Mouse (Mus musculus): ENCODE results near the gene Krtap19-4. TPM values are rescaled to one million over a fixed set of nuclear protein-coding genes. Genes with fewer than 3 reads are reported as not detected.

Krtap19-4 gene
- polyA plus RNA-seq (2012; rRNA removed) (not detected in 2 replicates), polyA plus RNA-seq (2014; fragmentation: Nextera tagmentation; extraction: Ambion mirVana) (not detected in 2 replicates)

DNA sequence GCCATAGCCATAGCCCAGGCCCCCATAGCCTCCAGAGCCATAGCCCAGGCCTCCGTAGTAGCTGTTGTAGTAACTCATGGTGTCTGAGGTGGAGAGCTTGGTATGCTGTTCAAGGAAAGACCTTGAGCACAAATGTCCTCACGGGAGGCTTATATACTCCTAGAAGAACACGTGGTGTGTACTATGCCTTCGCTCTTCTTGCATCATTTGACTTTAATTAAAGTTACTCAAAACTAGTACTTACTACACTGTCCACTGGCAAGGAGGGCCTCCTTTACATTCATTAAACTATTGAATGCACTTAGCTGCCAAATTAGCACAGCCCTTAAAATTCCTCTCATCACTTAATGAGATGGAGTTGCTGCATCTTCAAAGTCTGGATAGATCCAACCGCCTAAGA, at the start of gene Krtap19-4:
Gene Krtap19-4, minus strand, starts transcription at position 101 of the 400 bp plus-strand sequence.
- no peak within 1 kb of the TSS for H3K4me3 ChIP-seq (ENCODE audit: insufficient read depth in 1 of 2, low read depth in 2 of 2, low read length in 2 of 2)
- H3K36me3 ChIP-seq (replicated peaks; ENCODE audit: control insufficient read depth, insufficient read depth, low read depth): no peaks in the 10 kb centered on the region
- H3K9me3 ChIP-seq (ENCODE audit: control insufficient read depth, low read length): no peaks in the 10 kb centered on the region
- H3K27ac ChIP-seq: no peak within 1 kb of the TSS
- no peak within 1 kb of the TSS for H3K4me2 ChIP-seq (ENCODE audit: low read depth)
- no peak within 1 kb of the TSS for H3K9ac ChIP-seq (replicated peaks)
- 62% methylated on average over 5 of the region's 5 CpGs for WGBS (ENCODE audit: insufficient replicate concordance)
- no peak for DNase-seq (ENCODE audit: low read depth in 3 of 3, low spot score in 3 of 3)
- no peaks in the 10 kb centered on the region for H3K27me3 ChIP-seq (ENCODE audit: control insufficient read depth, insufficient read depth, low read length)
- TF ChIP-seq EP300 (IDR thresholded peaks at IDR 0.05; ENCODE audit: low read depth): no peak
- no peak for TF ChIP-seq CTCF (IDR thresholded peaks at IDR 0.05; ENCODE audit: low read depth)
- no peak for ATAC-seq (ENCODE audit: insufficient read depth)
- no peaks in the 10 kb centered on the region for H3K4me1 ChIP-seq (replicated peaks; ENCODE audit: control insufficient read depth in 2 of 2, insufficient read depth in 2 of 2, low read length in 1 of 2)

DNA sequence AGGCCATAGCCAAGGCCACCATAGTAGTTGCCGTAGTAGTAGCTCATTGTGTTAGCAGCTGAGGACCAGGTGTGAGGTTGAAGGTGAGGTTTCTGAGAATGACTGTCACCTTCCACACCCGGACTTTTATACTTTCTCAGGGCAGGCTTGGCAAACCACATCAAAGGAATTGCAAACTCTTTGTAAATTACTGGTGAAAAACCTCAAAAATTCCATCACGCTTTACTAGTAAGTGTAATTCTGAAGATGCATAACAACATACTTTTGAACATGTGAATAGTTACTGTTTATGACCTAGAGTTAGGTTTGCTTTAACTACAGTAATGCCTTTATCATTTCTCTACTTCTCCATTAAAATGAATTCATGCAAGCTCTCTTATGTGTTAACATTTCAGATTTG, 47.3 kb upstream of the Krtap19-4 start, which contains the start of gene Krtap19-9b:
Gene Krtap19-9b, minus strand, starts transcription at position 101 of the 400 bp plus-strand sequence.
- no peak within 1 kb of the TSS for H3K27ac ChIP-seq
- TF ChIP-seq EP300 (IDR thresholded peaks at IDR 0.05; ENCODE audit: low read depth): no peak
- TF ChIP-seq CTCF (IDR thresholded peaks at IDR 0.05; ENCODE audit: low read depth): no peak
- 73% methylated on average over 3 of the region's 3 CpGs for WGBS (ENCODE audit: insufficient replicate concordance)
- no peaks in the 10 kb centered on the region for H3K9me3 ChIP-seq (ENCODE audit: control insufficient read depth, low read length)
- no peak within 1 kb of the TSS for H3K9ac ChIP-seq (replicated peaks)
- DNase-seq (ENCODE audit: low read depth in 3 of 3, low spot score in 3 of 3) (no peak), ATAC-seq (ENCODE audit: insufficient read depth) (no peak)
- H3K4me3 ChIP-seq (ENCODE audit: insufficient read depth in 1 of 2, low read depth in 2 of 2, low read length in 2 of 2): no peak within 1 kb of the TSS
- H3K4me2 ChIP-seq (ENCODE audit: low read depth): no peak within 1 kb of the TSS
- no peaks in the 10 kb centered on the region for H3K36me3 ChIP-seq (replicated peaks; ENCODE audit: control insufficient read depth, insufficient read depth, low read depth)
- no peaks in the 10 kb centered on the region for H3K27me3 ChIP-seq (ENCODE audit: control insufficient read depth, insufficient read depth, low read length)
- no peaks in the 10 kb centered on the region for H3K4me1 ChIP-seq (replicated peaks; ENCODE audit: control insufficient read depth in 2 of 2, insufficient read depth in 2 of 2, low read length in 1 of 2)

DNA sequence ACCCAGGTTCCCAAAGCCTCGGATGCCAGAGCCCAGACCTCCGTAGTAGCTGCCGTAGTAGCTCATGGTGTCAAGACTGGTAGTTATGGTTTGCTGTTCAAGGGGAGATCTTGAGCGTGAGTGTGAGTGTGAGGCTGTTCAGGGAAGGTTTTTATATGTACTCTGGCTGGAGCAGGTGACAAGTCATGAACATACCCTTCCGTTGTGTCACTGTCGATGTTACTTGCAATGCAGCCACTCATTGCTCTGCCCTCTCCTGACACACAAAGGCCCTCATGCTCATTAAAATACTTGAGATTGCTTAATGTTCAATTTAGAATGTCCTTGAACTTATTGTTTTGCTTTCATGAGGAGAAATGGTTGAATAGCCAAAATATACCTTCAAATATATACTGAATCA, 11.5 kb upstream of the Krtap19-4 start, which contains the start of gene Krtap19-5:
Gene Krtap19-5, minus strand, starts transcription at position 101 of the 400 bp plus-strand sequence.
- ATAC-seq (ENCODE audit: insufficient read depth) (no peak), DNase-seq (ENCODE audit: low read depth in 3 of 3, low spot score in 3 of 3) (no peak)
- Histone ChIP-seq H3K4me2 (ENCODE audit: low read depth) (no peak within 1 kb of the TSS), H3K9ac (replicated peaks) (no peak within 1 kb of the TSS), H3K27ac (no peak within 1 kb of the TSS), H3K27me3 (ENCODE audit: control insufficient read depth, insufficient read depth, low read length) (no peaks in the 10 kb centered on the region), H3K36me3 (replicated peaks; ENCODE audit: control insufficient read depth, insufficient read depth, low read depth) (no peaks in the 10 kb centered on the region), H3K9me3 (ENCODE audit: control insufficient read depth, low read length) (no peaks in the 10 kb centered on the region), H3K4me3 (ENCODE audit: insufficient read depth in 1 of 2, low read depth in 2 of 2, low read length in 2 of 2) (no peak within 1 kb of the TSS), H3K4me1 (replicated peaks; ENCODE audit: control insufficient read depth in 2 of 2, insufficient read depth in 2 of 2, low read length in 1 of 2) (no peaks in the 10 kb centered on the region)
- TF ChIP-seq CTCF (IDR thresholded peaks at IDR 0.05; ENCODE audit: low read depth) (no peak), EP300 (IDR thresholded peaks at IDR 0.05; ENCODE audit: low read depth) (no peak)
- 66% methylated on average over 6 of the region's 6 CpGs for WGBS (ENCODE audit: insufficient replicate concordance)

DNA sequence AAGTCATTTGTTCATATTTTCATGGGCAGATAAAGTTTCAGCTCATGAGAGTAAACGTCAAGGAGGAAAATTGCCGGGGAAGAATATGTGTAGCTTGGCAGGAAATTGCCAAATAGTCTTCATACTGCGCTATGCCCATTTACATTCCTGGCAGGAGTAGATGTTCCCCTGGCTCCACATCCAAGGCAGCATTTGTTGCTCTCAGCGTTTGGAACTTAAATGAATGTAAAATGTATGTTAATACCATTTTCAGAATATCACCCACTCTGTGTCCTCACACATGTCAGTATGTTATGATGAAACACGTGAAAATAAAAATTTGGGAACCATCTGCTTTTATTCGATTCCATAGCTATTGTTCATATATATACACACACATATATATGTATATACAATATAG, 2.0 kb upstream of the Krtap19-4 start:
- no peak for ATAC-seq (ENCODE audit: insufficient read depth)
- Histone ChIP-seq H3K27me3 (ENCODE audit: control insufficient read depth, insufficient read depth, low read length) (no peaks in the 10 kb centered on the region), H3K36me3 (replicated peaks; ENCODE audit: control insufficient read depth, insufficient read depth, low read depth) (no peaks in the 10 kb centered on the region), H3K27ac (no peak overlapping the region), H3K4me1 (replicated peaks; ENCODE audit: control insufficient read depth in 2 of 2, insufficient read depth in 2 of 2, low read length in 1 of 2) (no peaks in the 10 kb centered on the region), H3K4me3 (ENCODE audit: insufficient read depth in 1 of 2, low read depth in 2 of 2, low read length in 2 of 2) (no peak overlapping the region), H3K4me2 (ENCODE audit: low read depth) (no peak overlapping the region), H3K9me3 (ENCODE audit: control insufficient read depth, low read length) (no peaks in the 10 kb centered on the region), H3K9ac (replicated peaks) (no peak overlapping the region)
- WGBS (ENCODE audit: insufficient replicate concordance): 61% methylated on average over 6 of the region's 6 CpGs
- TF ChIP-seq CTCF (IDR thresholded peaks at IDR 0.05; ENCODE audit: low read depth) (no peak), EP300 (IDR thresholded peaks at IDR 0.05; ENCODE audit: low read depth) (no peak)
- DNase-seq (ENCODE audit: low read depth in 3 of 3, low spot score in 3 of 3): no peak

DNA sequence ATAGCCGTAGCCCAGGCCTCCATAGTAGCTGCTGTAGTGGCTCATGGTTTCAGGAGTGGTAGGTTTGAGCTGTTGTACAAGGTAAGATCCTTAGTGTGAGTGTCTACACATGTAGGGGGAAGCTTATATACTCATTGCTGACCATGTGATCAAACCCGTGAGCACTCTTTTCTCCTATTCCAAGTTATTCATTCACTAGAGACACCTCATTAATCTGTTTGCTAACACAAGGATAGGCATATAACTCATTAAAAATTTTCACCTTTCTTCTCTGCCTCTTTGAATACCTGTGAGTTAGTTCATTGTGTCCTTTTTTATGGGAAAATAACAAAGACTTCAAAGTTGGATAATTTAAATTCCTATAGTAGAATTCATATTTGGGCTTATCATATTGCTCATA, 7.0 kb downstream of the Krtap19-4 start, which contains the start of gene Krtap19-3:
Gene Krtap19-3, minus strand, starts transcription at position 101 of the 400 bp plus-strand sequence.
- H3K9me3 ChIP-seq (ENCODE audit: control insufficient read depth, low read length): no peaks in the 10 kb centered on the region
- no peak for DNase-seq (ENCODE audit: low read depth in 3 of 3, low spot score in 3 of 3)
- H3K4me3 ChIP-seq (ENCODE audit: insufficient read depth in 1 of 2, low read depth in 2 of 2, low read length in 2 of 2): no peak within 1 kb of the TSS
- WGBS (ENCODE audit: insufficient replicate concordance): 54% methylated on average over 2 of the region's 2 CpGs
- no peaks in the 10 kb centered on the region for H3K27me3 ChIP-seq (ENCODE audit: control insufficient read depth, insufficient read depth, low read length)
- ATAC-seq (ENCODE audit: insufficient read depth): no peak
- H3K27ac ChIP-seq: no peak within 1 kb of the TSS
- H3K9ac ChIP-seq (replicated peaks): no peak within 1 kb of the TSS
- H3K36me3 ChIP-seq (replicated peaks; ENCODE audit: control insufficient read depth, insufficient read depth, low read depth): no peaks in the 10 kb centered on the region
- no peak within 1 kb of the TSS for H3K4me2 ChIP-seq (ENCODE audit: low read depth)
- TF ChIP-seq CTCF (IDR thresholded peaks at IDR 0.05; ENCODE audit: low read depth) (no peak), EP300 (IDR thresholded peaks at IDR 0.05; ENCODE audit: low read depth) (no peak)
- no peaks in the 10 kb centered on the region for H3K4me1 ChIP-seq (replicated peaks; ENCODE audit: control insufficient read depth in 2 of 2, insufficient read depth in 2 of 2, low read length in 1 of 2)

All from liver, embryonic 14.5 days (tissue).